Mouse (Mus musculus) forebrain, embryonic 16.5 days (tissue): ENCODE measurements around the gene Gm45062. TPM values are rescaled to one million over a fixed set of nuclear protein-coding genes. Genes with fewer than 3 reads are reported as not detected.

Experiments
- ATAC-seq: fragments of 200-750 bp; cut with Nextera tagmentation; 2 replicates; pipeline ENCODE4 v1.8.0; 2017; ENCODE audit warnings: mild to moderate bottlenecking, moderate library complexity
- H3K27ac ChIP-seq: fragments of 300-500 bp; sonication (generic); 2 replicates; pipeline ENCODE4 v1.5.1; 2014; ENCODE audit warnings: low read length, control low read depth
- H3K27me3 ChIP-seq: fragments of 300-500 bp; sonication (generic); replicated peaks from 2 replicates; pipeline ENCODE4 v1.6.1; 2014; ENCODE audit warnings: low read length; ENCODE audit not compliant: control insufficient read depth, insufficient read depth
- H3K36me3 ChIP-seq: fragments of 300-500 bp; sonication (generic); 2 replicates; pipeline ENCODE4 v1.6.1; 2014; ENCODE audit not compliant: control insufficient read depth, insufficient read depth
- H3K4me1 ChIP-seq: fragments of 300-500 bp; sonication (generic); replicated peaks from 2 replicates; pipeline ENCODE4 v1.6.1; 2014; ENCODE audit warnings: low read length; ENCODE audit not compliant: control insufficient read depth, insufficient read depth
- H3K4me2 ChIP-seq: fragments of 300-500 bp; sonication (generic); 2 replicates; pipeline ENCODE4 v1.6.1; 2014; ENCODE audit warnings: mild to moderate bottlenecking, low read length, control low read depth
- H3K4me3 ChIP-seq: fragments of 300-500 bp; sonication (generic); replicated peaks from 2 replicates; pipeline ENCODE4 v1.5.1; 2014; ENCODE audit warnings: mild to moderate bottlenecking, low read length, control low read depth
- H3K9ac ChIP-seq: fragments of 300-500 bp; sonication (generic); replicated peaks from 2 replicates; pipeline ENCODE4 v1.6.1; 2014; ENCODE audit warnings: low read depth, low read length, control low read depth
- H3K9me3 ChIP-seq: fragments of 300-500 bp; sonication (generic); 2 replicates; pipeline ENCODE4 v1.6.1; 2016; ENCODE audit warnings: low read length; ENCODE audit not compliant: control insufficient read depth
- WGBS: fragments of 180-500 bp; shearing (Covaris S2); extraction: QIAGEN DNeasy Blood & Tissue Kit; methylation state at CpG from one replicate; pipeline ENCODE4 v1.1.7; 2014; 5-methylcytosine and 5-hydroxymethylcytosine counted together
- polyA plus RNA-seq: library from polyadenylated mRNA; unstranded; fragments of >200 nt; fragmentation: Nextera tagmentation; extraction: Ambion mirVana; gene quantifications from 2 replicates; pipeline ENCODE4 v1.2.1, GENCODE M21; 2015

Gm45062 gene
- polyA plus RNA-seq, 1 experiment from 2014 or later, result 24.3 TPM

GRCm38 (mm10) chr6:8485414-8486175 is 226.3 kb downstream of the Gm45062 start:
- no peak overlapping the region for H3K4me2 ChIP-seq
- no peaks in the 10 kb centered on the region for H3K27me3 ChIP-seq
- no peak for ATAC-seq
- 90% methylated on average over 16 of the region's 16 CpGs for WGBS
- peaks cover 6% of the 10 kb centered on the region; the same call in 1 of the 2 replicates for H3K4me1 ChIP-seq
- no peak overlapping the region for H3K27ac ChIP-seq
- no peak overlapping the region for H3K4me3 ChIP-seq
- no peaks in the 10 kb centered on the region for H3K36me3 ChIP-seq
- no peaks in the 10 kb centered on the region for H3K9me3 ChIP-seq
- H3K9ac ChIP-seq, result no peak overlapping the region

- H3K36me3 ChIP-seq, result no peaks in the 10 kb centered on the region
- H3K4me1 ChIP-seq, result peaks cover 6% of the 10 kb centered on the region; the same call in 1 of the 2 replicates
- no peaks in the 10 kb centered on the region for H3K27me3 ChIP-seq
- peak; percentile 10; the same call in 1 of the 2 replicates for ATAC-seq
- H3K4me2 ChIP-seq, result no peak overlapping the region
- 64% methylated on average over 17 of the region's 17 CpGs for WGBS
- no peak overlapping the region for H3K4me3 ChIP-seq
- H3K27ac ChIP-seq, result no peak overlapping the region
- H3K9ac ChIP-seq, result no peak overlapping the region
- H3K9me3 ChIP-seq, result no peaks in the 10 kb centered on the region
These were observed 227.3 kb downstream of the Gm45062 start for GRCm38 (mm10) chr6:8486391-8487043.

DNA sequence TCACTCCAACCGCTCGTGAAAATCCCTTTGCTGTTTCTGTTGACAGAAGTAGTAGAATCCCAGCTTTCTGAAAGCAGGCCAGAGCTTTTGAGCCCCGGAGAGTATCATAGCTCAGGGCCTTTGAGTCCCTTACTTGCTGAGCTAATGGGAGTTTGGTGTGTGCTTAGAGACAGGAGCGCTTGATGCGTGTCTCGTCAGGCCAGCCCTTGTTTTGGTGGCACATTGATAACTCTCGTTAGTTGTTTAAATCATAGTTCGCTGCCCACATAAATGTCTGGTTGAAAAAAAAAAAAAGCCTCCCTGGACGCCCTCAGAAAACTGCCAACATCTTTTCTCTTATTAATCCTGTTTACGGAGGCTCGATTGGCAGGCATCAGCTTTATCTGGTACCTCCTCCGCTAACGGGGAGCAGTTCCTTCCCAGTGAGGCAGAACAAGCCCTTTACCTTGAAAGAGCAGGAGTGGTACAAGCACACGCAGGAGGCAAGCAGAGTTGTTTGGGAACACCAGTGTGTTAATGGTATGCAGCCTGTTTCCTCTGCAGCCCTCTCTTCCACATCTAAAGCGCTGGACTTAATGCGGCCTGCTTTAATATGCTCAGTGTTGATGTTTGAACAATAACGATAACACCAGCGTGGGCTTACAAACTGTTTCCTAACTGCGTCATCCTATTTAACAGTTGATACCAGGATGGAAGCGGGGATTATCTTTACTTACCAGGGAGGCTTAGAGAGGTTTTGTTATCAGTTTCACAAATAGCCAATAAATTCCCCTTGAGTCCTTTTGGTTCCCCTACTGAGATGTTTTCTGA is 228.0 kb downstream of the Gm45062 start:
- 26% methylated on average over 20 of the region's 20 CpGs for WGBS
- no peak overlapping the region for H3K9ac ChIP-seq
- H3K27ac ChIP-seq, result no peak overlapping the region
- no peaks in the 10 kb centered on the region for H3K27me3 ChIP-seq
- peaks cover 6% of the 10 kb centered on the region; the same call in 1 of the 2 replicates for H3K4me1 ChIP-seq
- no peaks in the 10 kb centered on the region for H3K9me3 ChIP-seq
- H3K36me3 ChIP-seq, result no peaks in the 10 kb centered on the region
- no peak overlapping the region for H3K4me3 ChIP-seq
- ATAC-seq, result 0 out of 2 replicates have a peak, but pooled peaks have one; percentile 36
- peak overlapping the region; percentile 14; the same call in 1 of the 2 replicates for H3K4me2 ChIP-seq

GRCm38 (mm10) chr6:8488249-8488648 is 229.0 kb downstream of the Gm45062 start:
- H3K4me3 ChIP-seq, result no peak overlapping the region
- ATAC-seq, result no peak
- H3K36me3 ChIP-seq, result no peaks in the 10 kb centered on the region
- H3K27ac ChIP-seq, result no peak overlapping the region
- H3K4me1 ChIP-seq, result peaks cover 6% of the 10 kb centered on the region; the same call in 1 of the 2 replicates
- H3K4me2 ChIP-seq, result no peak overlapping the region
- no peaks in the 10 kb centered on the region for H3K27me3 ChIP-seq
- no peak overlapping the region for H3K9ac ChIP-seq
- H3K9me3 ChIP-seq, result no peaks in the 10 kb centered on the region
- 74% methylated on average over 5 of the region's 5 CpGs for WGBS

DNA sequence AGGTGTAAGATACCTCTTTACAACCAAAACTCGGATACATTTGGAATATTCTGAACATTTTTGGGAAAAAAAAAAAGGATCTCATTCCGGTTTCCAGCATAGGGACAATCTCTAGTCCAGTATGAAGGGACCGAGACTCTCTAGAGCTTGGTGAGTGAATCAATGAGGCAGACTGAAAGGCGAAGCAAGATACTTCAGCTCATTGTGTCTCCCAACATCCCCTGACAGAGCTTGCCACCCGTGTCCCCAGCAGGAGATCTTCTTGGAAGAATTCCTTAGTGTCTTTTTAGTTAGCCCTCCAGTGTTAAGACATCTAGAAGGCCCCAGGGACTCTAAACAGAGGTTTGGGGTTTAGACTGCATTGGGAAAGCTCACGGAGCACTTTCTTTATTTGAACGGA is 230.0 kb downstream of the Gm45062 start:
- no peak overlapping the region for H3K4me3 ChIP-seq
- no peaks in the 10 kb centered on the region for H3K27me3 ChIP-seq
- H3K4me2 ChIP-seq, result no peak overlapping the region
- 68% methylated on average over 7 of the region's 7 CpGs for WGBS
- no peak overlapping the region for H3K9ac ChIP-seq
- no peaks in the 10 kb centered on the region for H3K36me3 ChIP-seq
- peaks cover 6% of the 10 kb centered on the region; the same call in 1 of the 2 replicates for H3K4me1 ChIP-seq
- H3K9me3 ChIP-seq, result no peaks in the 10 kb centered on the region
- H3K27ac ChIP-seq, result no peak overlapping the region
- ATAC-seq, result no peak

GRCm38 (mm10) chr6:8489938-8490585 is 230.8 kb downstream of the Gm45062 start:
- no peak overlapping the region for H3K4me2 ChIP-seq
- no peak for ATAC-seq
- H3K27me3 ChIP-seq, result no peaks in the 10 kb centered on the region
- 84% methylated on average over 1 of the region's 1 CpGs for WGBS
- no peaks in the 10 kb centered on the region for H3K9me3 ChIP-seq
- H3K4me1 ChIP-seq, result peaks cover 6% of the 10 kb centered on the region; the same call in 1 of the 2 replicates
- no peaks in the 10 kb centered on the region for H3K36me3 ChIP-seq
- H3K27ac ChIP-seq, result no peak overlapping the region
- no peak overlapping the region for H3K9ac ChIP-seq
- H3K4me3 ChIP-seq, result no peak overlapping the region

DNA sequence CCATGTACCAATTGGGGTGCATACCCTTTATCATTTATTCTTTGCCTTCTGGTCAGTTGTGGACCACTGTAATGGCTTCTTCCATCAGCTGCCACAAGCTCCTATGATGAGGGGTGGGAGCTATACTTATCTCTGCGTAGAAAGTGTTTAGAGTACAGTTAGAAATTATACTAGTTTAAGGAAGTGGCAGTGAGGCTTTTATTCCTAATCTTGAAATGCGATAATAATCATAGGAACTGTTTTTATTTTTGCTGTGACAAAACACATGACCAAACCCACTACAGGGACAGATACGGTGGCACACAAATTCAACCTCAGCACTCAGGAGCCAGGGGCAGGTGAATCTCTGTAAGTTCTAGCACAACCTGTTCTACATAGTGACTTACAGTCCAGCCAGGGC is 233.0 kb downstream of the Gm45062 start:
- no peak overlapping the region for H3K4me2 ChIP-seq
- no peaks in the 10 kb centered on the region for H3K36me3 ChIP-seq
- no peak overlapping the region for H3K4me3 ChIP-seq
- H3K9ac ChIP-seq, result no peak overlapping the region
- no peaks in the 10 kb centered on the region for H3K27me3 ChIP-seq
- H3K4me1 ChIP-seq, result peaks cover 5% of the 10 kb centered on the region; the same call in 1 of the 2 replicates
- no peaks in the 10 kb centered on the region for H3K9me3 ChIP-seq
- H3K27ac ChIP-seq, result no peak overlapping the region
- 92% methylated on average over 3 of the region's 3 CpGs for WGBS
- ATAC-seq, result no peak

- Histone ChIP-seq H3K4me3 (no peak overlapping the region), H3K9me3 (no peaks in the 10 kb centered on the region), H3K27me3 (no peaks in the 10 kb centered on the region), H3K4me2 (no peak overlapping the region), H3K27ac (no peak overlapping the region), H3K9ac (no peak overlapping the region), H3K4me1 (no peaks in the 10 kb centered on the region), H3K36me3 (no peaks in the 10 kb centered on the region)
- 87% methylated on average over 5 of the region's 5 CpGs for WGBS
- no peak for ATAC-seq
These were observed 236.0 kb downstream of the Gm45062 start for GRCm38 (mm10) chr6:8495109-8495826.
